23 mouse cellular contexts compared by ENCODE assay signal in genomic region chr7:131337502-131338068, GRCm38 (mm10). TPM values are rescaled to one million over a fixed set of nuclear protein-coding genes. Genes with fewer than 3 reads are reported as not detected.
A peak's percentile ranks its signal among the peaks of the same experiment; 100 is the strongest.
DNase-seq lines count a peak whose midpoint lies in the region; ATAC-seq and TF ChIP-seq lines count a peak whose summit lies in the region.
"Had no signal": no experiment of that assay in that cellular context is flagged by ENCODE, and none has a peak within 500 bp of the region (broad histone marks: within the 10 kb centered on the region; RNA-seq: fewer than 3 reads in every experiment).

No protein-coding gene starts in this region.

- H3K4me3 ChIP-seq in forebrain, embryonic 13.5 days, result no peak overlapping the region
- no peak overlapping the region for H3K4me3 ChIP-seq in forebrain, embryonic 10.5 days
- H3K4me3 ChIP-seq in lung, postnatal 0 days (ENCODE audit: low read depth, low read length), result no peak overlapping the region
- no peak overlapping the region for H3K4me3 ChIP-seq in stomach, embryonic 15.5 days (replicated peaks)
- H3K4me3 ChIP-seq: gastrocnemius, adult 2 months; megakaryocyte, embryonic 14.5 days had no signal

- 0 out of 2 replicates have a peak overlapping the region, but pooled peaks have one; percentile 5 for H3K4me2 ChIP-seq in forebrain, embryonic 13.5 days
- no peak overlapping the region; the same call in 1 of the 2 replicates for H3K4me2 ChIP-seq in lung, postnatal 0 days (replicated peaks; ENCODE audit: low read depth, low read length)
- no peak overlapping the region for H3K4me2 ChIP-seq in stomach, embryonic 15.5 days

- no peak for ATAC-seq in forebrain, embryonic 13.5 days
- ATAC-seq in lung, postnatal 0 days, result peak; percentile 53
- no peak for ATAC-seq in stomach, embryonic 15.5 days (ENCODE audit: insufficient read depth, low FRiP score, low read depth)
- ATAC-seq: activated CD4-positive, CD25-positive, alpha-beta regulatory T cell, adult 4 months; intestine, postnatal 0 days; liver, postnatal 0 days had no signal

- H3K27ac ChIP-seq in forebrain, embryonic 13.5 days, result no peak overlapping the region
- no peak overlapping the region for H3K27ac ChIP-seq in forebrain, embryonic 10.5 days
- H3K27ac ChIP-seq in lung, postnatal 0 days (ENCODE audit: low read length), result no peak overlapping the region
- peak overlapping the region; percentile 8; the same call in 1 of the 2 replicates for H3K27ac ChIP-seq in stomach, embryonic 15.5 days
- H3K27ac ChIP-seq: gastrocnemius, adult 2 months had no signal

- no peak for TF ChIP-seq POLR2A in brain, embryonic 14.5 days (IDR thresholded peaks at IDR 0.05; ENCODE audit: borderline replicate concordance, extremely low read depth, insufficient read depth, insufficient read length, poor library complexity, severe bottlenecking)

- 26% methylated on average over 8 of the region's 8 CpGs for WGBS in forebrain, embryonic 13.5 days
- 63% methylated on average over 8 of the region's 8 CpGs for WGBS in forebrain, embryonic 10.5 days
- WGBS in lung, postnatal 0 days, result 26% methylated on average over 8 of the region's 8 CpGs
- 43% methylated on average over 8 of the region's 8 CpGs for WGBS in stomach, embryonic 15.5 days

- no peak for TF ChIP-seq CTCF in lung, postnatal 0 days (IDR thresholded peaks at IDR 0.05)
- no peak for TF ChIP-seq CTCF in brain, embryonic 14.5 days (IDR thresholded peaks at IDR 0.05; ENCODE audit: borderline replicate concordance, extremely low read depth, insufficient read depth, insufficient read length)

- no peaks in the 10 kb centered on the region for H3K9me3 ChIP-seq in forebrain, embryonic 13.5 days (replicated peaks)
- H3K9me3 ChIP-seq in forebrain, embryonic 10.5 days, result no peaks in the 10 kb centered on the region
- H3K9me3 ChIP-seq in lung, postnatal 0 days (ENCODE audit: low read length), result no peaks in the 10 kb centered on the region
- H3K9me3 ChIP-seq in stomach, embryonic 15.5 days, result no peaks in the 10 kb centered on the region
- H3K9me3 ChIP-seq: megakaryocyte, embryonic 14.5 days had no signal

- H3K36me3 ChIP-seq in forebrain, embryonic 13.5 days (ENCODE audit: poor library complexity, severe bottlenecking), result peaks cover 28% of the 10 kb centered on the region
- H3K36me3 ChIP-seq in forebrain, embryonic 10.5 days (replicated peaks), result peaks cover 42% of the 10 kb centered on the region
- 0 out of 2 replicates have a peak, but pooled peaks cover 6% of the 10 kb centered on the region for H3K36me3 ChIP-seq in lung, postnatal 0 days (ENCODE audit: insufficient read depth, low read length)
- H3K36me3 ChIP-seq in stomach, embryonic 15.5 days, result peaks cover 14% of the 10 kb centered on the region; the same call in 1 of the 2 replicates

- H3K27me3 ChIP-seq in forebrain, embryonic 13.5 days, result no peaks in the 10 kb centered on the region
- no peaks in the 10 kb centered on the region for H3K27me3 ChIP-seq in forebrain, embryonic 10.5 days (ENCODE audit: poor library complexity, severe bottlenecking)
- H3K27me3 ChIP-seq in lung, postnatal 0 days (replicated peaks; ENCODE audit: insufficient read depth, low read length), result no peaks in the 10 kb centered on the region
- no peaks in the 10 kb centered on the region for H3K27me3 ChIP-seq in stomach, embryonic 15.5 days (replicated peaks)
- H3K27me3 ChIP-seq: CH12.LX; megakaryocyte, embryonic 14.5 days had no signal

- H3K4me1 ChIP-seq in forebrain, embryonic 13.5 days, result peaks cover 15% of the 10 kb centered on the region; the same call in 1 of the 2 replicates
- H3K4me1 ChIP-seq in forebrain, embryonic 10.5 days, result peaks cover 7% of the 10 kb centered on the region
- H3K4me1 ChIP-seq in lung, postnatal 0 days (ENCODE audit: insufficient read depth, low read depth, low read length), result no peaks in the 10 kb centered on the region
- H3K4me1 ChIP-seq in stomach, embryonic 15.5 days, result 0 out of 2 replicates have a peak, but pooled peaks cover 2% of the 10 kb centered on the region
- H3K4me1 ChIP-seq: megakaryocyte, embryonic 14.5 days had no signal

- no peak overlapping the region for H3K9ac ChIP-seq in forebrain, embryonic 13.5 days
- no peak overlapping the region for H3K9ac ChIP-seq in lung, postnatal 0 days (replicated peaks; ENCODE audit: low read depth)
- H3K9ac ChIP-seq in stomach, embryonic 15.5 days, result no peak overlapping the region
- H3K9ac ChIP-seq: liver, postnatal 0 days had no signal

- no peak for TF ChIP-seq EP300 in lung, postnatal 0 days (IDR thresholded peaks at IDR 0.05)

- no peak for DNase-seq in forebrain, embryonic 10.5 days (ENCODE audit: extremely low spot score, low spot score)
- DNase-seq in lung, postnatal 0 days (ENCODE audit: low spot score), result peak; percentile 32
- no peak for DNase-seq in lung, postnatal 25 days (ENCODE audit: low spot score)
- peak; percentile 65 for DNase-seq in brain, embryonic 14.5 days (ENCODE audit: low read depth)
- DNase-seq in right cerebral cortex, postnatal 4 days, result no peak
- DNase-seq: adrenal gland, postnatal 14 days; cerebellum, adult 8-10 months; gastrocnemius, adult 2 months; heart, adult 18-20 months; liver; liver, postnatal 0 days; spleen, adult 18-20 months; thymus, postnatal 25 days had no signal

RNA-seq across cellular contexts. Expression of gene Fam24a, which starts 3.9 kb away (rescaled TPM):
- polyA plus RNA-seq in forebrain, embryonic 13.5 days (2015; fragmentation: Nextera tagmentation; extraction: Ambion mirVana), result not detected in 2 replicates
- not detected in 2 replicates for polyA plus RNA-seq in forebrain, embryonic 10.5 days (2016; fragmentation: Nextera tagmentation; extraction: Ambion mirVana)
- polyA plus RNA-seq in lung, postnatal 0 days (2015; fragmentation: Nextera tagmentation; extraction: Ambion mirVana), result not detected in 2 replicates
- not detected in 2 replicates for polyA plus RNA-seq in brain, embryonic 14.5 days (2012; rRNA removed)
- polyA plus RNA-seq in stomach, embryonic 15.5 days (2015; fragmentation: Nextera tagmentation; extraction: Ambion mirVana), result not detected in 2 replicates
- polyA plus RNA-seq: activated CD4-positive, CD25-positive, alpha-beta regulatory T cell, adult 4 months; cortical plate, adult 2 months; heart, embryonic 14.5 days; intestine, postnatal 0 days; kidney, embryonic 16.5 days; liver, postnatal 0 days had no signal

RNA-seq across cellular contexts. Expression of gene Fam24b, which starts 8.3 kb away (rescaled TPM):
- not detected in 2 replicates for polyA plus RNA-seq in forebrain, embryonic 13.5 days (2015; fragmentation: Nextera tagmentation; extraction: Ambion mirVana)
- not detected in 2 replicates for polyA plus RNA-seq in forebrain, embryonic 10.5 days (2016; fragmentation: Nextera tagmentation; extraction: Ambion mirVana)
- polyA plus RNA-seq in lung, postnatal 0 days (2015; fragmentation: Nextera tagmentation; extraction: Ambion mirVana), result not detected in 2 replicates
- polyA plus RNA-seq in brain, embryonic 14.5 days (2012; rRNA removed), result not detected in 2 replicates
- not detected in 2 replicates for polyA plus RNA-seq in stomach, embryonic 15.5 days (2015; fragmentation: Nextera tagmentation; extraction: Ambion mirVana)
- polyA plus RNA-seq: activated CD4-positive, CD25-positive, alpha-beta regulatory T cell, adult 4 months; cortical plate, adult 2 months; embryonic facial prominence, embryonic 14.5 days; heart, embryonic 14.5 days; intestine, postnatal 0 days; kidney, embryonic 16.5 days; liver, postnatal 0 days had no signal

RNA-seq across cellular contexts. Expression of gene Cuzd1, which starts 15.5 kb away (rescaled TPM):
- polyA plus RNA-seq in forebrain, embryonic 13.5 days (2015; fragmentation: Nextera tagmentation; extraction: Ambion mirVana), result not detected in 2 replicates
- polyA plus RNA-seq in forebrain, embryonic 10.5 days (2016; fragmentation: Nextera tagmentation; extraction: Ambion mirVana), result not detected in 2 replicates
- polyA plus RNA-seq in lung, postnatal 0 days (2015; fragmentation: Nextera tagmentation; extraction: Ambion mirVana), result not detected in 2 replicates
- polyA plus RNA-seq in brain, embryonic 14.5 days (2012; rRNA removed), result 0.03 and 0.16 TPM in 2 replicates
- polyA plus RNA-seq in stomach, embryonic 15.5 days (2015; fragmentation: Nextera tagmentation; extraction: Ambion mirVana), result 0.36 and 0.40 TPM in 2 replicates
- polyA plus RNA-seq: activated CD4-positive, CD25-positive, alpha-beta regulatory T cell, adult 4 months; kidney, embryonic 16.5 days; liver, postnatal 0 days had no signal

RNA-seq across cellular contexts. Expression of gene 2310057M21Rik, which starts 25.0 kb away (rescaled TPM):
- 17.9 and 18.7 TPM in 2 replicates for polyA plus RNA-seq in forebrain, embryonic 13.5 days (2015; fragmentation: Nextera tagmentation; extraction: Ambion mirVana)
- 21.3 and 22.7 TPM in 2 replicates for polyA plus RNA-seq in forebrain, embryonic 10.5 days (2016; fragmentation: Nextera tagmentation; extraction: Ambion mirVana)
- polyA plus RNA-seq in lung, postnatal 0 days (2015; fragmentation: Nextera tagmentation; extraction: Ambion mirVana), result 10.7 and 12.5 TPM in 2 replicates
- polyA plus RNA-seq in brain, embryonic 14.5 days (2012; rRNA removed), result 14.0 and 18.4 TPM in 2 replicates
- polyA plus RNA-seq in stomach, embryonic 15.5 days (2015; fragmentation: Nextera tagmentation; extraction: Ambion mirVana), result 17.7 and 19.2 TPM in 2 replicates

RNA-seq across cellular contexts. Expression of gene Pstk, which starts 33.4 kb away (rescaled TPM):
- polyA plus RNA-seq in forebrain, embryonic 13.5 days (2015; fragmentation: Nextera tagmentation; extraction: Ambion mirVana), result 39.6 and 43.1 TPM in 2 replicates
- polyA plus RNA-seq in forebrain, embryonic 10.5 days (2016; fragmentation: Nextera tagmentation; extraction: Ambion mirVana), result 71.0 and 71.4 TPM in 2 replicates
- 30.5 and 32.7 TPM in 2 replicates for polyA plus RNA-seq in lung, postnatal 0 days (2015; fragmentation: Nextera tagmentation; extraction: Ambion mirVana)
- polyA plus RNA-seq in brain, embryonic 14.5 days (2012; rRNA removed), result 36.7 and 43.2 TPM in 2 replicates
- 69.8 and 75.2 TPM in 2 replicates for polyA plus RNA-seq in stomach, embryonic 15.5 days (2015; fragmentation: Nextera tagmentation; extraction: Ambion mirVana)

Comparison
In these comparisons a context has a peak if more than half of its experiments do, and no peak if none do; other contexts are left out.
1. DNase-seq: peak in lung, postnatal 0 days (single experiment) and brain, embryonic 14.5 days (single experiment); none in forebrain, embryonic 10.5 days (single experiment), lung, postnatal 25 days (single experiment) and right cerebral cortex, postnatal 4 days (single experiment).